Mouse (Mus musculus) heart, embryonic 16.5 days (tissue): Measurements from ENCODE around the gene Poc1b. TPM values are rescaled to one million over a fixed set of nuclear protein-coding genes. Genes with fewer than 3 reads are reported as not detected.

Source experiments
- ATAC-seq: fragments of 200-750 bp; cut with Nextera tagmentation; replicated peaks from 2 replicates; pipeline ENCODE4 v1.8.0; 2017; ENCODE audit warnings: moderate number of reproducible peaks; ENCODE audit not compliant: insufficient read depth, low FRiP score; ENCODE audit errors: extremely low read depth
- H3K27ac ChIP-seq: fragments of 300-500 bp; sonication (generic); 2 replicates; pipeline ENCODE4 v1.5.1; 2014; ENCODE audit warnings: mild to moderate bottlenecking, low read length, control low read depth, moderate library complexity
- H3K27me3 ChIP-seq: fragments of 300-500 bp; sonication (generic); 2 replicates; pipeline ENCODE4 v1.6.1; 2014; ENCODE audit warnings: low read length, mixed read lengths; ENCODE audit not compliant: control insufficient read depth, insufficient read depth
- H3K36me3 ChIP-seq: fragments of 300-500 bp; sonication (generic); 2 replicates; pipeline ENCODE4 v1.6.1; 2014; ENCODE audit not compliant: control insufficient read depth, insufficient read depth
- H3K4me1 ChIP-seq: fragments of 300-500 bp; sonication (generic); 2 replicates; pipeline ENCODE4 v1.6.1; 2014; ENCODE audit warnings: low read length, mixed read lengths; ENCODE audit not compliant: control insufficient read depth, insufficient read depth
- H3K4me2 ChIP-seq: fragments of 300-500 bp; sonication (generic); 2 replicates; pipeline ENCODE4 v1.6.1; 2014; ENCODE audit warnings: low read depth, mild to moderate bottlenecking, control low read depth, low read length
- H3K4me3 ChIP-seq: fragments of 300-500 bp; sonication (generic); 2 replicates; pipeline ENCODE4 v1.5.1; 2014; ENCODE audit warnings: mild to moderate bottlenecking, control low read depth, low read length
- H3K9ac ChIP-seq: fragments of 300-500 bp; sonication (generic); 2 replicates; pipeline ENCODE4 v1.6.1; 2014; ENCODE audit warnings: low read length, control low read depth
- H3K9me3 ChIP-seq: fragments of 300-500 bp; sonication (generic); replicated peaks from 2 replicates; pipeline ENCODE4 v1.6.1; 2016; ENCODE audit warnings: low read length; ENCODE audit not compliant: control insufficient read depth
- WGBS: fragments of 180-500 bp; shearing (Covaris S2); extraction: QIAGEN DNeasy Blood & Tissue Kit; methylation state at CpG from one replicate; pipeline ENCODE4 v1.1.7; 2014; 5-methylcytosine and 5-hydroxymethylcytosine counted together
- polyA plus RNA-seq: library from polyadenylated mRNA; unstranded; fragments of >200 nt; fragmentation: Nextera tagmentation; extraction: Ambion mirVana; gene quantifications from 2 replicates; pipeline ENCODE4 v1.2.1, GENCODE M21; 2015

Poc1b gene
- 8.1 and 10.0 TPM in 2 replicates for polyA plus RNA-seq

GRCm38 (mm10) chr10:99106703-99107631, at the start of gene Poc1b:
Poc1b (plus strand) TSS chr10:99107036.
- no peaks in the 10 kb centered on the region for H3K9me3 ChIP-seq
- ATAC-seq: peak; percentile 89
- H3K4me1 ChIP-seq: peaks cover 10% of the 10 kb centered on the region
- peak within 1 kb of the TSS; percentile 78 for H3K27ac ChIP-seq
- peaks cover 12% of the 10 kb centered on the region for H3K36me3 ChIP-seq
- H3K4me3 ChIP-seq: peak within 1 kb of the TSS; percentile 83
- under 1% methylated on average over 103 of the region's 106 CpGs for WGBS
- no peaks in the 10 kb centered on the region for H3K27me3 ChIP-seq
- H3K9ac ChIP-seq: peak within 1 kb of the TSS; percentile 85
- peak within 1 kb of the TSS; percentile 95 for H3K4me2 ChIP-seq

- Histone ChIP-seq H3K9me3 (no peaks in the 10 kb centered on the region), H3K36me3 (no peaks in the 10 kb centered on the region), H3K27ac (no peak overlapping the region), H3K27me3 (no peaks in the 10 kb centered on the region), H3K4me3 (no peak overlapping the region), H3K4me1 (no peaks in the 10 kb centered on the region), H3K9ac (no peak overlapping the region), H3K4me2 (no peak overlapping the region)
- 85% methylated on average over 7 of the region's 7 CpGs for WGBS
- no peak for ATAC-seq
Observed at GRCm38 (mm10) chr10:99060588-99060987, 46.2 kb upstream of the Poc1b start.

GRCm38 (mm10) chr10:99061418-99061817, 45.4 kb upstream of the Poc1b start:
- H3K27ac ChIP-seq: no peak overlapping the region
- no peaks in the 10 kb centered on the region for H3K4me1 ChIP-seq
- 84% methylated on average over 10 of the region's 10 CpGs for WGBS
- no peak overlapping the region for H3K4me3 ChIP-seq
- no peaks in the 10 kb centered on the region for H3K27me3 ChIP-seq
- H3K9ac ChIP-seq: no peak overlapping the region
- H3K9me3 ChIP-seq: no peaks in the 10 kb centered on the region
- no peak for ATAC-seq
- no peaks in the 10 kb centered on the region for H3K36me3 ChIP-seq
- H3K4me2 ChIP-seq: no peak overlapping the region

- Histone ChIP-seq H3K9me3 (no peaks in the 10 kb centered on the region), H3K9ac (no peak overlapping the region), H3K27me3 (no peaks in the 10 kb centered on the region), H3K27ac (no peak overlapping the region), H3K4me3 (no peak overlapping the region), H3K4me2 (no peak overlapping the region), H3K36me3 (no peaks in the 10 kb centered on the region), H3K4me1 (no peaks in the 10 kb centered on the region)
- 63% methylated on average over 5 of the region's 5 CpGs for WGBS
- ATAC-seq: no peak
Observed at GRCm38 (mm10) chr10:99062546-99062945, 44.3 kb upstream of the Poc1b start.

- no peaks in the 10 kb centered on the region for H3K36me3 ChIP-seq
- no peak for ATAC-seq
Observed at GRCm38 (mm10) chr10:99076113-99076895, 30.5 kb upstream of the Poc1b start.

GRCm38 (mm10) chr10:99078621-99079020, 28.2 kb upstream of the Poc1b start:
- H3K27me3 ChIP-seq: no peaks in the 10 kb centered on the region
- WGBS: 63% methylated on average over 2 of the region's 2 CpGs
- no peak overlapping the region for H3K4me2 ChIP-seq
- H3K9me3 ChIP-seq: no peaks in the 10 kb centered on the region
- no peak overlapping the region for H3K27ac ChIP-seq
- H3K9ac ChIP-seq: no peak overlapping the region
- no peak overlapping the region for H3K4me3 ChIP-seq
- no peak for ATAC-seq
- H3K4me1 ChIP-seq: peaks cover 4% of the 10 kb centered on the region
- H3K36me3 ChIP-seq: no peaks in the 10 kb centered on the region

More at GRCm38 (mm10) chr10:99076113-99076895, 30.5 kb upstream of the Poc1b start:
- Histone ChIP-seq H3K27me3 (no peaks in the 10 kb centered on the region), H3K9me3 (no peaks in the 10 kb centered on the region), H3K4me1 (no peaks in the 10 kb centered on the region), H3K27ac (no peak overlapping the region), H3K9ac (no peak overlapping the region), H3K4me2 (peak overlapping the region; percentile 7; the same call in 1 of the 2 replicates), H3K4me3 (no peak overlapping the region)
- 63% methylated on average over 18 of the region's 18 CpGs for WGBS

- Histone ChIP-seq H3K9me3 (no peaks in the 10 kb centered on the region), H3K27ac (no peak overlapping the region), H3K4me3 (no peak overlapping the region), H3K27me3 (no peaks in the 10 kb centered on the region), H3K36me3 (no peaks in the 10 kb centered on the region), H3K9ac (no peak overlapping the region), H3K4me2 (no peak overlapping the region), H3K4me1 (peaks cover 11% of the 10 kb centered on the region)
- 62% methylated on average over 10 of the region's 10 CpGs for WGBS
- no peak for ATAC-seq
Observed at GRCm38 (mm10) chr10:99081569-99081990, 25.3 kb upstream of the Poc1b start.

GRCm38 (mm10) chr10:99083431-99084003, 23.3 kb upstream of the Poc1b start:
- H3K4me1 ChIP-seq: peaks cover 11% of the 10 kb centered on the region
- no peak overlapping the region for H3K4me2 ChIP-seq
- no peaks in the 10 kb centered on the region for H3K36me3 ChIP-seq
- no peak overlapping the region for H3K27ac ChIP-seq
- 67% methylated on average over 14 of the region's 14 CpGs for WGBS
- no peak for ATAC-seq
- H3K9me3 ChIP-seq: no peaks in the 10 kb centered on the region
- H3K4me3 ChIP-seq: no peak overlapping the region
- no peak overlapping the region for H3K9ac ChIP-seq
- H3K27me3 ChIP-seq: no peaks in the 10 kb centered on the region
